Mouse (Mus musculus): ENCODE results near the gene Ccdc120. TPM values are rescaled to one million over a fixed set of nuclear protein-coding genes. Genes with fewer than 3 reads are reported as not detected.

Ccdc120 gene
- polyA plus RNA-seq, 1 experiment from 2014 or later: 5.9 TPM

DNA sequence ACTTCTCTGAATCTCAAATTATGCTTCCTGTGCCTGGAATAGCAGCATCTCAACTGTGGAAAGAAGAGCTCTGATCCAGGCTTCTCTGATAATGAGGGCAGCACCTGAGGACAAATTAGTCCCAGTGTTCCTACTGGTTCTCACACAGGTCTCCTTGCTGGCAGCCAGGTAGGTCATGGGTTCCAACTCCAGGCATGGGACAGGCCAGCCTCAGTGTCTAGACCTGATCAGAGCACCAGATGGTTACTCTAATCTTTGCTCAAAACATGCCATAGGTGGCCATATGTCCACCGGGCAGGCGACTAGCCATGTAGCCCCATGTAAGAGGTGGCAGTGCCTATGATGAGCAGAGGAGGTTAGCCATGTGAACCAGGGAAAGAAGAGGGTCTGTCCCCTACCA is 62.4 kb downstream of the Ccdc120 start:
- H3K27ac ChIP-seq (replicated peaks in 1 of 2; ENCODE audit: control insufficient read depth in 1 of 2, insufficient read depth in 1 of 2, low read depth in 2 of 2, low read length in 2 of 2): no peak overlapping the region
- H3K36me3 ChIP-seq (ENCODE audit: control insufficient read depth, insufficient read depth, low read length): no peaks in the 10 kb centered on the region
- ATAC-seq (ENCODE audit: insufficient number of reproducible peaks, insufficient read depth, low FRiP score, low read depth): no peak
- H3K4me1 ChIP-seq (ENCODE audit: control insufficient read depth in 2 of 2, insufficient read depth in 2 of 2, low read length in 2 of 2): no peaks in the 10 kb centered on the region
- H3K9ac ChIP-seq (ENCODE audit: low read length): no peak overlapping the region
- no peaks in the 10 kb centered on the region for H3K27me3 ChIP-seq (ENCODE audit: control insufficient read depth, insufficient read depth, low read length)
- WGBS: 81% methylated on average over 2 of the region's 2 CpGs
- H3K9me3 ChIP-seq (ENCODE audit: control insufficient read depth, low read length): no peaks in the 10 kb centered on the region
- H3K4me2 ChIP-seq (ENCODE audit: low read length): no peak overlapping the region
- H3K4me3 ChIP-seq (ENCODE audit: control insufficient read depth in 1 of 2, insufficient read depth in 1 of 2, low read depth in 1 of 2, low read length in 2 of 2): no peak overlapping the region

Other genes starting within 250 kb of the Ccdc120 start
- not detected in 2 replicates for gene Foxp3, start 177.3 kb downstream of the Ccdc120 start, polyA plus RNA-seq (2014; fragmentation: Nextera tagmentation; extraction: Ambion mirVana)
- gene Ppp1r3f, start 176.6 kb downstream of the Ccdc120 start, polyA plus RNA-seq (2014; fragmentation: Nextera tagmentation; extraction: Ambion mirVana): 1.2 TPM in 2 replicates
- 16.1 and 17.4 TPM in 2 replicates for gene Ccdc22, start 145.4 kb downstream of the Ccdc120 start, polyA plus RNA-seq (2014; fragmentation: Nextera tagmentation; extraction: Ambion mirVana)
- gene Cacna1f, start 143.8 kb downstream of the Ccdc120 start, polyA plus RNA-seq (2014; fragmentation: Nextera tagmentation; extraction: Ambion mirVana): not detected in 2 replicates
- 0.24 and 2.0 TPM in 2 replicates for gene Syp, start 112.4 kb downstream of the Ccdc120 start, polyA plus RNA-seq (2014; fragmentation: Nextera tagmentation; extraction: Ambion mirVana)
- gene Prickle3, start 93.6 kb downstream of the Ccdc120 start, polyA plus RNA-seq (2014; fragmentation: Nextera tagmentation; extraction: Ambion mirVana): 6.2 and 7.8 TPM in 2 replicates
- 194 and 196 TPM in 2 replicates for gene Plp2, start 79.5 kb downstream of the Ccdc120 start, polyA plus RNA-seq (2014; fragmentation: Nextera tagmentation; extraction: Ambion mirVana)
- 0.54 and 0.74 TPM in 2 replicates for gene Magix, start 69.7 kb downstream of the Ccdc120 start, polyA plus RNA-seq (2014; fragmentation: Nextera tagmentation; extraction: Ambion mirVana)
- 33.5 TPM in 2 replicates for gene Gpkow, start 53.8 kb downstream of the Ccdc120 start, polyA plus RNA-seq (2014; fragmentation: Nextera tagmentation; extraction: Ambion mirVana)
- gene Wdr45, start 36.6 kb downstream of the Ccdc120 start, polyA plus RNA-seq (2014; fragmentation: Nextera tagmentation; extraction: Ambion mirVana): 18.5 and 24.0 TPM in 2 replicates
- gene Gm45208, start 28.7 kb downstream of the Ccdc120 start, polyA plus RNA-seq (2014; fragmentation: Nextera tagmentation; extraction: Ambion mirVana): not detected in 2 replicates
- 36.3 and 40.8 TPM in 2 replicates for gene Praf2, start 22.5 kb downstream of the Ccdc120 start, polyA plus RNA-seq (2014; fragmentation: Nextera tagmentation; extraction: Ambion mirVana)
- gene Tfe3, start 11.7 kb upstream of the Ccdc120 start, polyA plus RNA-seq (2014; fragmentation: Nextera tagmentation; extraction: Ambion mirVana): 13.1 and 14.5 TPM in 2 replicates
- gene Gripap1, start 38.9 kb upstream of the Ccdc120 start, polyA plus RNA-seq (2014; fragmentation: Nextera tagmentation; extraction: Ambion mirVana): 25.0 and 26.6 TPM in 2 replicates
- 1.8 and 1.9 TPM in 2 replicates for gene Kcnd1, start 71.4 kb upstream of the Ccdc120 start, polyA plus RNA-seq (2014; fragmentation: Nextera tagmentation; extraction: Ambion mirVana)
- 16.2 and 19.9 TPM in 2 replicates for gene Otud5, start 90.5 kb upstream of the Ccdc120 start, polyA plus RNA-seq (2014; fragmentation: Nextera tagmentation; extraction: Ambion mirVana)
- gene Pim2, start 127.4 kb upstream of the Ccdc120 start, polyA plus RNA-seq (2014; fragmentation: Nextera tagmentation; extraction: Ambion mirVana): 3.8 and 4.9 TPM in 2 replicates
- 15.2 and 18.3 TPM in 2 replicates for gene Slc35a2, start 133.1 kb upstream of the Ccdc120 start, polyA plus RNA-seq (2014; fragmentation: Nextera tagmentation; extraction: Ambion mirVana)
- 61.9 and 65.1 TPM in 2 replicates for gene Pqbp1, start 148.4 kb upstream of the Ccdc120 start, polyA plus RNA-seq (2014; fragmentation: Nextera tagmentation; extraction: Ambion mirVana)
- gene Timm17b, start 148.5 kb upstream of the Ccdc120 start, polyA plus RNA-seq (2014; fragmentation: Nextera tagmentation; extraction: Ambion mirVana): 132 and 159 TPM in 2 replicates
- not detected in 2 replicates for gene Gm10491, start 156.9 kb upstream of the Ccdc120 start, polyA plus RNA-seq (2014; fragmentation: Nextera tagmentation; extraction: Ambion mirVana)
- gene Gm10490, start 158.6 kb upstream of the Ccdc120 start, polyA plus RNA-seq (2014; fragmentation: Nextera tagmentation; extraction: Ambion mirVana): not detected in 2 replicates
- gene Pcsk1n, start 168.9 kb upstream of the Ccdc120 start, polyA plus RNA-seq (2014; fragmentation: Nextera tagmentation; extraction: Ambion mirVana): 0.09 and 0.63 TPM in 2 replicates
- not detected in 2 replicates for gene Eras, start 177.7 kb upstream of the Ccdc120 start, polyA plus RNA-seq (2014; fragmentation: Nextera tagmentation; extraction: Ambion mirVana)
- 25.3 and 26.5 TPM in 2 replicates for gene Hdac6, start 197.0 kb upstream of the Ccdc120 start, polyA plus RNA-seq (2014; fragmentation: Nextera tagmentation; extraction: Ambion mirVana)
- gene Gata1, start 227.2 kb upstream of the Ccdc120 start, polyA plus RNA-seq (2014; fragmentation: Nextera tagmentation; extraction: Ambion mirVana): 0.24 and 0.54 TPM in 2 replicates